Mouse (Mus musculus) layer of hippocampus, adult 9-10 months (tissue): ENCODE data around the gene Synrg.

Source experiments
- DNase-seq: peaks from one replicate; pipeline ENCODE4 v3.0.0; 2022; ENCODE audit warnings: low spot score

Synrg gene

DNA sequence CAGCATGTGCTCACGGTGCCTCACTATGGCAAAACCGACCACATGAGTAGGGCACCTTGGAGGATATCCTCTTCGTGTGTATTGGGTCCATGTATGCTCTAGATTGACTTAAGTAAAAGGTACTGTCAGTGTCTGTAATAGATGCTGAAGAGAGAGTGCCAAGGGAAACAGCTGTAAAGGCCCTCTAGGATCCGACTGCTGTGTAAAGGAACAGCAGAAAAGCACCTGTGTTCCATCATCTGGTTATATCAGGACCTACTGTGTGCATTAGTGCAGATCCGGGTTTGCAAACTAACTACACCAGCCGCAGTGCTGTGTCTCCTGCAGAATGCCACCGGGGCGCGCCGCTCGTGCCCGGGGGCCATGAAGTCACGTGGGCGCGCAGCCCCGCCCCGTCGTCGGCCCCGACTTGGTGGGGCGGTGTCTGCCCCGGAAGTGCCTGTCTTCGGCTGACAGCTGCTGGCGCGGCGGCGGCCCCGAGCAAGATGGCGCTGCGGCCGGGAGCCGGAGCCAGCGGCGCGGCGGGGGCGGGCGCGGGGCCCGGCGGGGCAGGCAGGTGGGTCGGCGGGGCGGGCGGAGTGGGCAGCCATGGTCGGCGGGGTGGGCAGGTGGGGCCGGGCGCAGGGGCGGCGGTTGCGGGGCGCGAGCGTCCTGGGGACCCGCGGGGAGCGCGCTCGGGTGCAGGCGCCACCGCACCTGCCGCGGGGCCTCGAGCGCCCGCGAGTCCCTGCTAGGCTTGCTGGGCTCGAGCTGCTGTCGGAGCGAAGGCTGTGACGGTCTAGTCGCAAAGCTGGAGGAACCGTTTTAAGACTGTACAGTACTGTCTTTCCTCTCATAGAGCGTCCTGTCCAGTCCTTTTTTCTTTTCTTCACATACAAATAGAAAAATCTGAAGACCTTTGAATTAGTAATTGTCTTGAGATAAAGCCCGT, at the start of gene Synrg:
Gene Synrg, plus strand, starts transcription at position 438 of the 931 bp plus-strand sequence.
- peak; percentile 67 for DNase-seq

DNA sequence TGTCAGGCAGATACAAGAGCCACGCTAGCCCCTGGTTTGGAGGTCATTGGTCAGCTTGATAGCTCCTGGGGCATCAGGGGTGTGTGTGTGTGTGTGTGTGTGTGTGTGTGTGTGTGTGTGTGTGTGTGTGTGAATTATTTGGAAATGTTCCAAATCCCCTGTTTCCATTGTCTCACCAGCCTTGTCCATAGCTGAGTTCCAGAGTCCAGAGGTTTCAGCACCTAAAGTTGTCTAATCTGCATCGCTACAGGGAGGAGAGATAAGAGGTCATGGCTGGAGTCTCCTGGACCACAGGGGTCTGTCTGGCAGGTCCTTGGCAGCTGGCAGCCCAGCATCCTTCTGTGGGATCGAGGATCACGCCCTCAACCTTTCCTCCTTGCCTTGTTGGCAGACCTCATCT, 49.7 kb upstream of the Synrg start:
- no peak for DNase-seq

- no peak for DNase-seq
These were observed 41.6 kb upstream of the Synrg start for GRCm38 (mm10) chr11:83922600-83922999.

DNA sequence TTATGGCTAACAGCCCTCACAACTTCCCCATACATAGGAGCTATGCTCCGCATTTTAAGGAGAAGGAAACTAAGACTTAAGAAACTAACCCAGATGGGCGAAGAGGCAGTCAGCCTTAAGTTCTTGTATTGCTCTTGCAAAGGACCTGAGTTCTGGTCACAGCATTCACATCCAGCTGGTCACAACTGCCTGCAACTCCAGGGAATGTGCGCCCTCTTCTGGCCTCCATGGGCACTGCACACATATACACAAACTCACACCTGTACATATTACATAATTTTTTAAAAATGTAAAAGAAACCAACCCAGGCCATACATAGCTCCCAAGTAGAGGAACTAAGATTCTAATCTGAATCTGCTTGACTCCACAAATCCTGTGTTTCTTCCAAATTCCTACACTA, 37.1 kb upstream of the Synrg start:
- no peak for DNase-seq

- DNase-seq = no peak
These were observed 31.6 kb upstream of the Synrg start for GRCm38 (mm10) chr11:83932506-83933106.

- no peak for DNase-seq
These were observed 30.9 kb upstream of the Synrg start for GRCm38 (mm10) chr11:83933376-83933775.

DNA sequence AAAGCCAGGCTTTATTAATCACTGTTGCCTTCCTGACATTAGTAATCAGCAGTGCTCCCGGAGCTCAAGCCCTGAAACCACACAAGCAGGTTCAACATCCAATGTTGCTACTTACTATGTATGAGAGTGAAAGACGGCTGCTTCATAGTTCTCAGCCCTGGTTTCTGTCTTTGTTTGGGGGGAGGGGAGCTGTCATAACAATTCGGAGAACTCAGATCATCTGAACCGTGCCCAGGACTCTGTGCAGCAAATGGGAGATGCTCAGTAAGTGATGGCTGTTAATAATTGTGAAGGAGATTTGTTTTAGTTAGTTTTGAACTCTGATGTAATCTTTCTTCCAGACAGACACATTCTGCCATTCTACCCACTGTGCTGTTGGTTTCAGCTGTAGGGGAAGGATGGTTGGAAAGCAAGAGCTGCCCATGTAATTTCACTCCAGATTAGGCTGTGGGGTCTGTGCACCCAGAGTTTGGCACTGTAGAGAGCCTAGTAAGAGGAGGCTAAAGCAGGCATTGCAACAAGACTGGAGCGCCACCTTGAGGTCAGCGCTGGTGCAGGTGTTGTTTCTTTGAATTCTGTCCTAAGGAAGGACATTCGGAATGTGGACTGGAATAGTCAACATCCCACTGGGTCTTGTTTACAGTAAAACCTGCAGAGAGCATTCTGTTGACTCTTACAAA, 28.1 kb upstream of the Synrg start:
- DNase-seq = peak; percentile 61

DNA sequence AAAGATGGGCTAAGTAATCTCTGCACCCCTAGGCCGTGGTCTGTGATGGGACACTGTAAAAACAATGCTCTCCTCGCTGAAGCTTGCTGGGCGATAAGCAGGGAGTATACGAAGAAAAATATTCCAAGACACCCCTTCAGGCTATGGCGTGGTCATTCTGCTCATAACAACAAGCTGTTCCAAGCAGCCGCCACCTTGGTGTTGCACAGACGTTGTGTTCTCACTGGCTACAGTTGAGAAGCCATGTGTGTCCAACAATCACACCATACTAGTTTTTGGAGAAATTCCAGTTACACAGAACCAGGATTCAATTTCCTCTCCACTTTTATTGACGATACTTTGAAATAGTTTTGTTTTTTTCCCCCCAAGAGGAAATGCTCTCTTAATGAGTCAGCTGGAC, 25.7 kb upstream of the Synrg start:
- no peak for DNase-seq

- DNase-seq = peak; percentile 62
These were observed 22.0 kb upstream of the Synrg start, which contains the start of gene Ddx52 for GRCm38 (mm10) chr11:83941950-83942840. Gene Ddx52, plus strand, starts transcription at chr11:83942062.

- no peak for DNase-seq
These were observed 7.4 kb upstream of the Synrg start for GRCm38 (mm10) chr11:83956822-83957221.

- no peak for DNase-seq
These were observed 2.2 kb upstream of the Synrg start for GRCm38 (mm10) chr11:83961983-83962382.

DNA sequence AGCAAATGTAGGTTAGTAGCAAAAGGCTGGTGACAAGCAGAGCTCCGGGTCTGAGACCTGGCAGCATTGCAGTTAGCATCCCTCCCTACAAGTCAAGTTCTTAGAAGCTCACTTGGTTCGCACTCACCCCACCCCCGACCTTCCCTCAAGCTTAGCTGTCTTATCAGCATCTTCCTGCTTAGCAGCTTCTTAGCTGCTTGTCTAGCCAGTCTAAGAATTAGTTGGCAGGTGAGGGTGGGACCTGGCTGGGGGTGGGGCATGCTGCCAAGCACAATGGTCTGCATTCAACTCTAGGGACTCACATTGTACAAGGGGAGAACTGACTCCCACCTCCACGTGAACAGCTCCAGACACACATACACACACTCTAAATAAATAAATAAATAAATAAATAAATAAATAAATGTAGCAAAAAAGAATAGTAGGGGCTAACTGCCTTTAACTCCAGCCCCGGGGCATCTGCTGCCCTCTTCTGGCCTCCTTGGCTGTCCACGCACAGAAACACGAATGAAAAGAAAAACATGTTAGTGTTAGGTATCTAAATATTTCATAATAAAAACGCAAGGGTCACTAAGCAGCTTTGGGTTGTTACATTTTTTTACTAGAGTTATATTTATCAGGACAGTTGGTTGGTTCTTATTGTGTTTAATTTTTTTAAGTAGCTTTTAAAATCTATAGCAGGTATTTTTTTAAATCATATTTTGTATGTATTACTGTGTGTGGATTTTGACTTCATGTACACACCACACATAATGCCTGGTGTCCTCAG, 3.4 kb downstream of the Synrg start:
- no peak for DNase-seq

- no peak for DNase-seq
These were observed 4.0 kb downstream of the Synrg start for GRCm38 (mm10) chr11:83968205-83968575.

DNA sequence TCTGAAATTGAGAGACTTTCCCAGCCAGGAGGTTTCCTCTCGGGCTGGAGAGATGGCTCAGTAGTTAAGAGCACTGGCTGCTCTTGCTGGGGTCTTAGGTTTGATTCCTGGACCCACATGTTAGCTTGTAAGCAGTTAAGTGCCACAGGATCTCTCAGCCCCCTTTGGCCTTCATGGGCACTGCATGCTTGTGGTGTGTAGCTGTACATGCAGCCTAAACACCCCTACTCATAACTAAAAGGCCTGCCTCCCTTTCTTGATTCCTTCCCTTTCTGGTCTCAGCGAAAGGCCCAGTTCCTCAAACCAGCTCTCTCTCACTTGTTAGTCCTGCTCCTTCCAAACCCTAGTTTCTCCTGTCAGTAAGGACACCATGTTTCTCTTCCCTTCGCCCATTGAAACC, 4.8 kb downstream of the Synrg start:
- DNase-seq = no peak

- no peak for DNase-seq
These were observed 10.5 kb downstream of the Synrg start for GRCm38 (mm10) chr11:83974561-83975346.

DNA sequence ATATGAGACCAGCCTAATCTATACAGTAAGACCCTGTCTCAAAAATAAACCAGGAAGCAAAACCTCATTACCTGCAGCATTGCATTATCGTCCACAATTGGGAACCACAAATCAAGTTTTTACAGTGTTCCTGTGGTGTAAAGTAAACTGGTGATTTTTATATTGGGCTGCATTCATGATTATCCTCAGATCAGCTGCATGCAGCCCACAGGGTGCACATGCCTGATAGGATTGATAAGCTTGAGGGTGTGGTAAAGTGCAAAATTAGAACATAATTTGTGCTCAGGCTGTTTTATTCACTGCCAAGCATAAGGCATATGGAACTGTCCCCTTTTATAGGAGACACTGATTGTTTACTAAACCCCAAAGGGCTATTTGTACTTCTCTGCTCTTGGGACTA, 11.3 kb downstream of the Synrg start:
- no peak for DNase-seq

DNA sequence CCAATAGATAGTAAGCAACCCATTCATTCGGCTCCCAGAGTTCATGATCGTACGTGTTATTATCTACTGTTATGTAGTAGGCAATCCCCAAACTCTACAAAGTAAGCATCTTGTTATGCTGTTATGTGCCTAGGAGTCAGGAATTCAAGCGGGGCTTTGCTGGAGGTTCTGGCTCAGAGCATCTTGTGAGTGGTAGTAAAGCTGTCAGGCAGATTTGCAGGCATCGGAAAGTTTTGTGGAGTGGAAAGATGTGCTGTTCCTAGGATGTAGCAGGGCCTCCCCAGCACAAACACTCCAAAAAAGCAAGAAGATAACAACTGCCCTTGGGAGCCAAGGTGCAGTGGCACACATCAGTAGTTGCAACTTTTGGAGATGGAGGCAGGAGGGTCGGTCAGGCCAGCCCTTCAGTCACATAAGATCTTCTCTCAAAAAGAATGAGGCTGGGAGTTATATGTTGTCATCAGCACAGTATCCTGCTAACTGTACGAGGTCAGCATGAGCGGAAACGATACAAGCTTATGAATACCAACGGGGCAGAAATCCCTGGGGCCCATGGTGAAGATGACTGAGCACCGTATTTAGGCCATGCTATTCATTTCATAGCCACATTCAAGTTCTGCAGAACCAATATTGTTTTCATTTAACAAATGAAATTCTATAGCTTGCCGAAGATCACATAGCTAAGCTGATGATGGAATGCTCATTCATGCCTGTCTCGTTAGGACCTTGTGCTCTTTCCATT, 12.2 kb downstream of the Synrg start:
- DNase-seq = no peak

DNA sequence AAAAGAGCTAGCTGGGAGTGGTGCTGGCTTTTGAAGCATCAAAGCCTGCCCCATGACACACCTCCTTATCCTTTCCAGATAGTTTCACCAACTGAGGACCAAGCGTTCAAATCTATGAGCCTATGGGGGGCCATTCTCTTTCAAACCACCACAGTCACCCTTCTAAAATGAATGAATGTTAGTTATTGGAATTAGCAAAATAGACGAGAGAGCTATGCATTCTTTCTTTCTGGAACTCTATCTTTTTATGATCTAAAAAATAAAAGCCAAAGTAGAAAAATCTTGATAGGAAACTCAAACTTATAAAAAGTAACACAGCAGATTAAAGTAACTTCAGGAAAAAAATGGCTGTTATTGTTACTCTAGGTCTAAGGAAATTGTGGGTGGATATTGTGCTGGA, 13.6 kb downstream of the Synrg start:
- no peak for DNase-seq

DNA sequence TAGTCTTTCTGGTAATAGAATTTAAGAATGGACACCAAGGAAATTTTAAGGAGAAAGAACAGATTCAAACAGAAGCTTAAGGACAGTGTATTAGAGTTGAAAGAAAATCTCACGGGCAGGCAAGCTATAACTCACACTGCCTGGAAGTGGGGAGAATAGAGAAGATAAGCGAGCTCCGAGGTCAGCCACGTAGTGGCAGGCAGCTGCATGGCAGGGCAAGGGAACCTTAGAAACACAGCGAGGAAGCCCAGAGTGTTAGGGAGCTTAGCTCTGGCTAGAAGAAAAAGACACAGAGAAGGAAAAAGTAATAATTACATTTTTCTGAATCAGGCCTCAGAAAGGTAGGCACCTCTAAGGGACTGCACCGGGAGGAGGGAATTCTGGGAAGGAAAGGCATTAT, 15.8 kb downstream of the Synrg start:
- DNase-seq = no peak

GRCm38 (mm10) chr11:83981338-83981737, 17.1 kb downstream of the Synrg start:
- no peak for DNase-seq
